Mouse (Mus musculus) lung, postnatal 4 days (tissue): ENCODE results near the gene Slc34a2.

Experiments
- DNase-seq, 2 experiments: peaks; one replicate each; pipeline ENCODE4 v3.0.0; 2021

Gene Slc34a2

GRCm38 (mm10) chr5:53031346-53031745 is 6.5 kb upstream of the Slc34a2 start:
- no peak for DNase-seq

- DNase-seq, result peak; percentile 24 to 50
Observed at GRCm38 (mm10) chr5:53042034-53042748, 4.3 kb downstream of the Slc34a2 start.

GRCm38 (mm10) chr5:53042771-53043371 is 5.0 kb downstream of the Slc34a2 start:
- no peak for DNase-seq

DNA sequence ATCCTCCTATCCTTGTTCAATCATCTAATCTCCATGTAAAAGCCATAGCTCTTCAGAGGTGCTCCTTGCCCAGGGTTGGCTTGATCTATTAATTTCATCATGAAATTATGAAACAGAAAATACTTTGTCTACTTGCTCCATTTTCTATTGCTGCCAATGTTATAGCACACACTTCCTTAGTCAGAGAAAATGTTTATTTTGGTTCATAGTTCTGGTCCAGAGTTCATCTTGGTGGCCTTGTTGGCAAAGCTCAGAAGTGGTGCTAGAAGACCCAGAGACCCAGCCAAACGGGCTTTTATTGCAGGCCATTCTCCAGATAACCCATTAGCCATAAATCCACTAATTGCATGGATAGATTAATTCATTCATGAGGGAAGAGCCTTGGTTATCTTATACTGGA is 5.8 kb downstream of the Slc34a2 start:
- no peak for DNase-seq

DNA sequence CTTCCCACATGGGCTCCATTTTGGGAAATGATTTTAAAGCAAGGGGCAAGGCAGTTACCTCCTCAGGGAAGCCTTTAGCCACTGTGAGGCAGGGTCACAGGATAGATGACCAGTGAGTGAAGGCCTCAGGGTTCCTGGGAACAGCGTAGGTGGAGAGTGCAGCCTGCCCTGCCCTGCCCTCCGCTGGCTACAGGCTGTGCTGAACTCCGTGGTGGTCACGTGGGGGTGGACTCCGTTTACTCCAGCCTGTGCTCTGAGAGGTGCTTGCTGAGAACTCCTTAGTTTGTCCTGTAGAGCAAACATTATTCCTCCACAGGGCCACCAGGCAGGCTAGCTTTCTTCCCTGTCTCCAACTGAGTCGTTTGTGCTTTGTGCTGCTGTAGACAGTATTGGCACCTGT is 10.1 kb downstream of the Slc34a2 start:
- peak; percentile 51 to 80 for DNase-seq

GRCm38 (mm10) chr5:53048599-53048998 is 10.7 kb downstream of the Slc34a2 start:
- DNase-seq, result no peak

- peak; percentile 80 to 88 for DNase-seq
Observed at GRCm38 (mm10) chr5:53049046-53049445, 11.2 kb downstream of the Slc34a2 start.

GRCm38 (mm10) chr5:53050963-53051362 is 13.1 kb downstream of the Slc34a2 start:
- no peak for DNase-seq

DNA sequence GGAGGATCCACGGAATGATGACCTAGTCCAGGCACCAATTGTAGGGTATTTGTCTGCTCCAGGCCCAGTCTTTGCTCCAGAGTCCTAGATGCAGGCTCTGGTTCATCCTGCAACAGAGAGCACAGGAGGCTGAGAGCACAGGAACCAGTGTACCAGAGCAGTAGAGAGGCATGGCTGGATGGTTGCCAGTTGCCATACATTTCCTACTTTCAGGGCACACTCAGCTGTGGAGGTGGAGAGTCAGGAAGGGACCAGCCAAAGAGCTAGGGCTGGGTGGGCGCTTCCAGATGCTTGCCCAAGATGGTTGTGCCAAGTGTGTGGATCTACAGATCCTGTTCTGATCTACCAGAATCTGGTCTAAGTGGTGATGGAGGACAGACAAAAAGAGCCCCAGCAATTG is 15.4 kb downstream of the Slc34a2 start:
- DNase-seq, result no peak

- no peak for DNase-seq
Observed at GRCm38 (mm10) chr5:53061532-53062130, 23.8 kb downstream of the Slc34a2 start.

DNA sequence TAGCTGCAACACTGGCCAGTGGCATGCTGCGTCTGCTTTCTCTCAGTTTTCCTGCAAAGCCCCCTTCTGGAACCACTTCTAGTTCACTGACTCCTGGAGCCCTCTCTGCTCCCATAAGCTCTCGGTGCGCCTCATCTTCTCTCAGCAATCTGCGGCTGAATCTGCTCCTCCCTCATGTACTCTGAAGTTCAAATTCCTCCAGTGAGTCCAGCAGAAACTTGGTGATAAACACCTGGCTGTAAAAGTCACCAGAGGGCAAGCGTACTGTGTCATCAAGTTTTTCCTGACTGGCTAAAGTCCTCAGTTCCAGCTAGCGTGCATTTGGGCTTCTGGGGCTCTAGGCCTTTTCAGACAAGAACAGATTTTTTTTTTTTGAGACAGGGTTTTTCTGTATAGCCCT is 36.7 kb downstream of the Slc34a2 start:
- DNase-seq, result no peak

DNA sequence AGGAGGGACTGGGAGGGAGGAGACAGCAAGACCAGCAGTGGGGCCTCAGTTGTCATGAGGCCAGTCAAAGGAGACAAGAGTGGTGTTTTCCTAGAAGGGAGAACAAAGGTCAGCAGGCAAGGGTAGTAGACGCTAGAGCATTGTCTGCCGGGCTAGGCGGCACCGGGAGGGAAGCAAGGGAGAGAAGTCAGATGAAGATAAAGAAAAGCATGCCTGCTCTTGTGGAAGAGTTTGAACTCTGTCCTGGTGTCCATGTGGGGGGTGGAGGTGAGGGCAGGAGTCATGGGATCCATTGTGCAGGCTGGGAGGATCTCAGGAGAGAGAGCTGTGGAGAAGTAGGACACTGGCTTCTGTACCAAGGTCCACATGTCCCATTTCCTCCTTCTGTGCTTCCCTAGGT is 40.6 kb downstream of the Slc34a2 start:
- no peak for DNase-seq

DNA sequence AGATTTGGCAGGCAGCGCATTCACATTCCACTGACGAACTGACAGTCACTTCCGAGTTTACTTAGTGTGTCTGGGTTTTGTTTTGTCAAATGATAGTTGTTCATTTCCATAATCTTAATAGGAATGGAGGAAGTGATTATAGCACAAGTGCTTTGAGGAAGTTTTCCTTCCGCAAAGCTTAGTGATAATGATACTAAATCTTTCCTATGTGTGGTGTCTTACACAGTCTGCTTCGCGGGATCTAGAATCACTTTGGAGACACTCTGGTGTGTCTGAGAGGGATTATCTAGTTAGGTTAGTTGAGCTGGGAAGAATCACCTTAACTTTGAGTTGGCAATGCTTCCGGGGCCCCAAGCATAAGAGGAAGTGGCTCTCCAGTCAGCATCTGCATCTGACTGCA is 49.6 kb downstream of the Slc34a2 start:
- no peak for DNase-seq

GRCm38 (mm10) chr5:53091331-53091730 is 53.5 kb downstream of the Slc34a2 start:
- DNase-seq, result no peak

DNA sequence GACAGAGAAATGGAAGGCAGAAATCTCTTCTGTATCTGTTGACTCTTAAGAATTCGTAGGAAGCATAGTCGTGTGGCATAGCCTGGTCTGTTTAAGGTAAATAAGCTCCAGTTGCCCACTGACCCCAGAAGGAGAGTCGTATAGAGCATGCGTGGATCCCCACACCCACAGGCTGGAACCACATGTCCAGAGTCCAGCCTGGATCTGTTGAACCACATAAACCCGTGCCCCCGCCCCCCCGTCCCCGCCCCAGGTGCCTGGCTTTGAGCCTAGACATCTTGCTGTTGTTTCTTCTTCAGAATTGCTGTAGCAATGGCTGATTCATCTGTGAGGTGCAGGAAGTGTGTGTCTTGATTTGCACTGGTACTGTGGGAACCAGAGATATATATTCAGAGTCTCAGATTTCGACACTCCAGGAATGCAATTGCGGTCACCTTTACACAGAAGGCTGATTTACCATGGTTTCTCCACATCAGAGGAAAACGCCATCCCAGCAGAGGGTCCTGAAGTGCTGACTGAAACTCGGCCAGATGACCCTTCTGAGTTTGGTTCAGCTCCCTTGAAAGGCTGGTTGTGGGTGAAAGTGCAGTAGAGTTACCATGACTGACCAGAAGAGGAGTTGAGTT is 64.1 kb downstream of the Slc34a2 start:
- DNase-seq, result no peak

DNA sequence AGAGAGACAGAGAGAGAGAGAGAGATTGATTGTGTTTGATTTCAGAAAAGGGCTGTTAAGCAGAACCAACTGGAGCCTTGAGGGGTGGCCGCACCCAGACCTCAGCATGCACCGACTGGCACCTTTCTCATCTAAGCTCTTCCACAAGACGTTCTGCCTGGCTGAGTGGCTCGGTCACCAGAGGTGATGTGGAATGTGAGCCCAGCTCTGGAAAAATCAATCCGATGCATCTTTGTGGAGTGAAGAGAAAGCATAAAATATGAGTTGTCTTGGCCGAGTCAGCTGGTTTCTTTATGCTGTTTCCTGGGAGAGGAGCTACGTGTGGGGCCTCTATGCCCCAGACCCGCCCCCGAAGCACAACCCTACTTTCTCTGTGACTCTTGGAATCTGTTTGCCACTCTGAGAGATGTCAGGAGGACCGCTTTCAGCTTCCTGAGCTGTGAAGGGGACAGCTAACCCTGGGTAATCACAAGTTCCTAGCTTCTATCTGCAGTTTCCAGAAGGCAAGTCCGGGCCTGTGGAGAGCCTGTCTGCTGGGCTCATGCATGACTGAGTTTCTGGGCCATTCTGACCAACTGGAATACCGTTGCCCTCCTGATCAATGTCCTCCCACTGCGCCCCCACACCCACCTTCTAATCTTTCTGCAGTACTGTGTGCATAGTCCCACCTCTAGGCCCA is 66.4 kb downstream of the Slc34a2 start:
- DNase-seq, result no peak

DNA sequence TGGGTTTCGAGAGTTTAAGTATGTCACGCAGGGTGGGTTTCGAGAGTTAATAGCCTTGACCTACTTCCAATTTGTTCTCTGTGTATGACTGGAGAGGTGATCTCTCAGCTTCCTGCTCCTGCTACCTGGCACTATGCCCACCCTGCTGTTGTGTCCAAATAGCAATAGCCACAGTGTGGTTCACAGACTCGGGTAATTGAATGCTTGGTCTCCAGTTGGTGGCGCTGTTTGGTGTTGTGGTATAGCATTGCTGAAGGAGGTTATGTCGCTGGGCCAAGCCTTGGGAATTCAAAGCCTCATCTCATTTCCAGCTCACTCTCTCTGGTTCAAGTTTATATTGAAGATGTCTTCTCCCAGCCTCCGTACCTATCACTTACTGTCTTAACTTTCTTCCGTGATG is 67.8 kb downstream of the Slc34a2 start:
- peak; percentile 33 to 49 for DNase-seq

- peak; percentile 57 to 82 for DNase-seq
Observed at GRCm38 (mm10) chr5:53106125-53106524, 68.2 kb downstream of the Slc34a2 start.

GRCm38 (mm10) chr5:53106731-53107130 is 68.8 kb downstream of the Slc34a2 start:
- no peak for DNase-seq

DNA sequence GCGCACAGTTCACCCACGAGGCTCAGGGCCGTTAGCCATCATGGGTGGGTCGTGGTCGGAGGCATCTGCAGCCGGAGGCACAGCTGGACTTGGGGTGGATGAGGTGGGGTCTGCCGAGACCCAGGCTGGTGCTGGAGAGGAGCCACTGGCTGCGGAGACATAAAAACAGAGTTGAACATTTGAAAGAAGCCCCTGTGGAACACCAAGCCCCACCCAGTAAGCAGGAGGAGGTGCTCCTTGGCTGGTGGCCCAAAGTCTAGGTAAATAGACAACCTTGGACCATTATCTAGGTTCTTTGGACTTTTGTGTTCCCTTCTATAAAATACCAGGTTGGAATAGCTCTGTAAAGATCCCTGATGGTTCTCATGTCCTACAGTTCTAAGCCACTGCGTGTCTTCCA is 70.1 kb downstream of the Slc34a2 start:
- no peak for DNase-seq

DNA sequence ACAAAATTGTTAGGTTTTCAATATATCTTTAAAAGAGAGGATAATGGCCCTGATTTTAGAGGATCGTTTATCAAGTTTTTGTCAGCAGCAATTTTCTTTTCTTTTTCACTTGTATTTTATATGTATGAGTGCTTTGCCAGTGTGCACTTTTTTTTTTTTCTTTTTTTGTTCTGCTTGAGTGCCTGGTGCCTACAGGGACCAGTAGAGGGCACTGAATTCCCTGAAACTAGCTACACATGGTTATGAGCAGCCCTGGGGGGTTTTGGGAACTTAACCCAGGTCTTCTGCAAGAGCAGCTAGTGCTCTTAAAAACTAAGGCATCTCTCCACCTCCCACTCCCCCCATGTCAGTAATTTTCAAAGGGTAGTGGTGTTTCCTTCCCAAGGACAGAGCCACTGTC is 70.8 kb downstream of the Slc34a2 start:
- no peak for DNase-seq

GRCm38 (mm10) chr5:53110225-53110624 is 72.3 kb downstream of the Slc34a2 start:
- DNase-seq, result no peak

DNA sequence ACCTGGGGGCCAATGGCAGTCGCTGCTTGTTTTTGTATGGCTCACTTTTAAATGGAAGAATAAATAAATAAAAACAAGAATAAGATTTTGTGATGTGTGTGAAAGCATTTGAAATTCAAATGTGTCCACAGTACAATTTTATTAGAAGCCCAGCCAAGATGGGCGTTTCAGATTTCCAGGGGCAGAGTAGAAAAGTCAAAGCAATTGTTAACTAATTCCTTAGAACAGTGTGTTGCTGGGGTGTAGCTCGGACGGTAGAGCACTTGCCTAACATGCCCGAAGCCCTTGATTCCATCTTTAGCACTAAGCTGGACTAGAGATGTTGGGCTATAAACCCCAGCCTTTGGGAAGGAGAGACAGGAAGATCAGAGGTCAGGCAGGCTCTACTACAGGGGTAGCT is 73.2 kb downstream of the Slc34a2 start:
- no peak for DNase-seq
